Mouse (Mus musculus) small intestine, adult 10 weeks (tissue): Measurements from ENCODE around the gene Kazald1. TPM values are rescaled to one million over a fixed set of nuclear protein-coding genes. Genes with fewer than 3 reads are reported as not detected.

ENCODE experiments used
- polyA plus RNA-seq: library from polyadenylated mRNA; stranded (reverse); fragments of 350-450 nt; fragmentation: Illumina TruSeq; extraction: RNeasy Lipid Tissue Mini Kit (QIAGEN cat#74804); gene quantifications from one replicate; pipeline ENCODE4 v1.2.3, GENCODE M21; 2014; ENCODE audit warnings: low replicate concordance

Kazald1 gene
- polyA plus RNA-seq: not detected

GRCm38 (mm10) chr19:45074580-45075322 lies at the start of gene Kazald1:
Gene Kazald1 (plus strand): TSS chr19:45075241.

DNA sequence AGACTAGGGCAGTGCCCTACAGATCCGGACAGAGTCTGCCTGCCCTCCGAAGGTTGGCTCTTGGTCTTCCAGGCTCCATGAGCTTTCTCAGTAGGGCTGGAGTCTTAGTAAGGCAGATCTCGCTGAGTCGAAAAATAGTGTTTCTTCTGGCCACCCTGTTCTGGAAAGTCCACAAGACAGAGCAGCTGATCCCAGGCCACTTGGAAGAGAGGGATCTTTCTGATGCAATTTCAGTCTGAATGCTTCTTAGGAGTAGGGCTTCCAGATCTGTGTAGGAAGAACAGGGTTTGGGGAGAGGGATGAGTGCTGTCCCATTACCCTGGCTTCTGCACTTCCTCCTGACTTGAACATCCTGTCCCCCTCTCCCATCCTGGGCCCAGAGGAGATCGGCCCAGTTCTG lies 29.4 kb upstream of the Kazald1 start, which contains the start of gene Pdzd7:
Gene Pdzd7 (minus strand): TSS at position 67 of the 400 bp plus-strand sequence.

DNA sequence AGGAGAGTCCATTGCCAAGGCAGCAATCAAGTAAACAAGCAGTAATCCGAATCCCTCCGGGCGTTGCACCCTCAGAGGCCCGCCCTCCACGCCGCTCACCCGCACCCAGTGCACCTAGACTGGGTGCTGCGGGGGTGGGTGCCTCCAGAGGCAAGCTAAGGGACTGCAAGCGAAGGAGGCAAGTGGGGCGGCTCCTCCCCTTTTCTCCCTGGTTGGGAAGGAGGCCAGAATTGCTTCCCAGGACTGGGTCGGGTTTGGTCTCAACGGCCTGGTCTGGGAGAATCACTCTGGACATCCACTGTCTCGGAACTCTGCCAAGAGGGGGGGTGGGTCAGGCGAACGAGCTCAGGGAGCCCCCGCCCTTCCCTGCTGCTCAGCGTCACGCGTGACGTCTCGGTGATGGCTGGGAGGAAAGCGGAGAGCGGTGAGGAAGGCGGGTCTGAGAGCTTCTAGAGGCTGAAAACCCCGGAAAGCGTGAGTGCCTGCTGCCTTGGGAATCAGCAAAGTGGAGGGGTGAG lies 27.6 kb upstream of the Kazald1 start, which contains the start of gene Sfxn3:
Gene Sfxn3 (plus strand): TSS at position 87 of the 518 bp plus-strand sequence.

Other genes with a start within 250 kb of the Kazald1 start
- gene Slf2, start 144.1 kb upstream of the Kazald1 start, polyA plus RNA-seq: 25.8 TPM
- 11.7 TPM for gene Sema4g, start 86.1 kb upstream of the Kazald1 start, polyA plus RNA-seq
- 3.7 TPM for gene Twnk, start 69.6 kb upstream of the Kazald1 start, polyA plus RNA-seq
- gene Mrpl43, start 68.8 kb upstream of the Kazald1 start, polyA plus RNA-seq: 14.4 TPM
- gene Lzts2, start 60.8 kb upstream of the Kazald1 start, polyA plus RNA-seq: 4.0 TPM
- gene Pdzd7, start 29.5 kb upstream of the Kazald1 start, polyA plus RNA-seq: 0.71 TPM
- gene Sfxn3, start 27.7 kb upstream of the Kazald1 start, polyA plus RNA-seq: 3.8 TPM
- not detected for gene Tlx1, start 75.4 kb downstream of the Kazald1 start, polyA plus RNA-seq
- not detected for gene Lbx1, start 160.6 kb downstream of the Kazald1 start, polyA plus RNA-seq